Mouse (Mus musculus): Measurements from ENCODE around the gene Liph. TPM values are rescaled to one million over a fixed set of nuclear protein-coding genes. Genes with fewer than 3 reads are reported as not detected.
A peak's percentile ranks its signal among the peaks of the same experiment; 100 is the strongest.
"Not testable (repeated sequence)": the region's sequence is repeated elsewhere in the genome, so short reads cannot be mapped to it uniquely, and the experiment has no call there.

The Liph gene
- polyA plus RNA-seq, 1 experiment from 2014 or later: 30.4 TPM

DNA sequence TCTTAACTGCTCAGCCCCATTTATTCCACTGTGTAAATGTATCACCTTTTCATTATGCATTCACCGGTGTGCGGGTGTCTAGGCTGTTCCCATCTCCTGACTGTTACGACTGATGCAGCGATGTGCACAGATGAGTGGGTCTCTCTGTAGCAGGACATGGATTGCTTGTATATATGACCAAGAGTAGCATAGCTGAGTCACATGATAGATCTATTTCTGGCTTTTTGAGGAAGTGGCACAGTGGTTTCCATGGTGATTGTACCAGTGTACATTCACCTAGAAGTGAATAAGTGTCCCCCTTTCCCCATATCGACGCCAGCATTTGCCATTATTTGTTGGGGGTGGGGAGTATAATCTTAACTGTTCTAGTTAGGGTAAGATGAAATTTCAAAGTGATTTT is 82.1 kb downstream of the Liph start:
- TF ChIP-seq EP300 (IDR thresholded peaks at IDR 0.05) (no peak), CTCF (IDR thresholded peaks at IDR 0.05) (no peak)
- H3K36me3 ChIP-seq (ENCODE audit: insufficient read depth, low read length): no peaks in the 10 kb centered on the region
- no peaks in the 10 kb centered on the region for H3K27me3 ChIP-seq (replicated peaks; ENCODE audit: insufficient read depth, low read length)
- H3K4me3 ChIP-seq (ENCODE audit: low read depth, low read length): no peak overlapping the region
- H3K4me1 ChIP-seq (ENCODE audit: insufficient read depth, low read depth, low read length): no peaks in the 10 kb centered on the region
- 79% methylated on average over 6 of the region's 6 CpGs for WGBS
- H3K9ac ChIP-seq (replicated peaks; ENCODE audit: low read depth): no peak overlapping the region
- no peak overlapping the region for H3K27ac ChIP-seq (ENCODE audit: low read length)
- H3K4me2 ChIP-seq (replicated peaks; ENCODE audit: low read depth, low read length): no peak overlapping the region
- DNase-seq (ENCODE audit: low spot score): peak; percentile 13
- no peaks in the 10 kb centered on the region for H3K9me3 ChIP-seq (ENCODE audit: low read length)
- no peak for ATAC-seq

DNA sequence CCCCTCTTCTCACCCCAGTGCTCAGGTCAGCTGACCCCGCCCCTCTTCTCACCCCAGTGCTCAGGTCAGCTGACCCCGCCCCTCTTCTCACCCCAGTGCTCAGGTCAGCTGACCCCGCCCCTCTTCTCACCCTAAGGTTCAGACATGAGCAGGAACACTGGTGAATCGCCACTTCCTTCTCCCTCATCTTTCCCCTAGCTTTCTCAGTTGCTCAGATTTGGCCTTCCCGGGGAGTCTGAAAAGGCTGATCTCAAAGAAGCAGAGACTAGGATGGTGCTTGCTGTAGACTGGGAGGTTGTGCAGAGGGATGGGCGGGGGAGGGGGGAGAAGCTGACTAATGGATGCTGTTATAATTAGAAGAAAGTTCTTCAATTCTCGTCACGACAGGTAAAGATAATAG is 86.6 kb downstream of the Liph start:
- H3K4me2 ChIP-seq (replicated peaks; ENCODE audit: low read depth, low read length); H3K9me3 ChIP-seq (ENCODE audit: low read length); ATAC-seq; H3K4me1 ChIP-seq (ENCODE audit: insufficient read depth, low read depth, low read length); H3K36me3 ChIP-seq (ENCODE audit: insufficient read depth, low read length); H3K4me3 ChIP-seq (ENCODE audit: low read depth, low read length); H3K27ac ChIP-seq (ENCODE audit: low read length); H3K27me3 ChIP-seq (replicated peaks; ENCODE audit: insufficient read depth, low read length); H3K9ac ChIP-seq (replicated peaks; ENCODE audit: low read depth); DNase-seq (ENCODE audit: low spot score): not testable (repeated sequence)
- 45% methylated on average over 6 of the region's 8 CpGs for WGBS

DNA sequence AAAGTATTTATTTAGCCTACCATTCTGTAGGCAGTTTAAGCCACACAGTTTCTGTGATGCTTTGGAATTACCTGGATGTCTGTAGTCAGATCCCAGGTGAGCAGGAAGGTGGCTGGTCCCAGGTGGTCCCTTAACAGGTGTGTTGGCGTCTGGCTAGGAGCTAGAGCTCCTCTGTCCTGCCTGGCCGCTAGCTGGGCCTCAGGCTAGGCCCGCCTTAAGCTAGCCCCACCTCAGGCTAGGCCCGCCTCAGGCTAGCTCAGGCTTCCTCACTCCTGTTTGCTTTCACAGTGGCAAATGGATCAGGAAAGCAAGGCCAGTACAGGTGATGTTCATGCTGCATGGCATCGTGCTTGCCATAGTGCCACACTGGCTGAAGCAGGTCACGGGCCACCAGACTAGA is 88.6 kb downstream of the Liph start:
- 89% methylated on average over 6 of the region's 6 CpGs for whole genome bisulfite sequencing
- Histone ChIP-seq H3K27ac (ENCODE audit: low read length) (no peak overlapping the region), H3K27me3 (replicated peaks; ENCODE audit: insufficient read depth, low read length) (no peaks in the 10 kb centered on the region), H3K4me1 (ENCODE audit: insufficient read depth, low read depth, low read length) (no peaks in the 10 kb centered on the region), H3K9me3 (ENCODE audit: low read length) (no peaks in the 10 kb centered on the region), H3K9ac (replicated peaks; ENCODE audit: low read depth) (no peak overlapping the region), H3K4me2 (replicated peaks; ENCODE audit: low read depth, low read length) (no peak overlapping the region), H3K36me3 (ENCODE audit: insufficient read depth, low read length) (no peaks in the 10 kb centered on the region), H3K4me3 (ENCODE audit: low read depth, low read length) (no peak overlapping the region)
- no peak for ATAC-seq
- no peak for DNase-seq (ENCODE audit: low spot score)
- TF ChIP-seq EP300 (IDR thresholded peaks at IDR 0.05) (no peak), CTCF (IDR thresholded peaks at IDR 0.05) (no peak)

DNA sequence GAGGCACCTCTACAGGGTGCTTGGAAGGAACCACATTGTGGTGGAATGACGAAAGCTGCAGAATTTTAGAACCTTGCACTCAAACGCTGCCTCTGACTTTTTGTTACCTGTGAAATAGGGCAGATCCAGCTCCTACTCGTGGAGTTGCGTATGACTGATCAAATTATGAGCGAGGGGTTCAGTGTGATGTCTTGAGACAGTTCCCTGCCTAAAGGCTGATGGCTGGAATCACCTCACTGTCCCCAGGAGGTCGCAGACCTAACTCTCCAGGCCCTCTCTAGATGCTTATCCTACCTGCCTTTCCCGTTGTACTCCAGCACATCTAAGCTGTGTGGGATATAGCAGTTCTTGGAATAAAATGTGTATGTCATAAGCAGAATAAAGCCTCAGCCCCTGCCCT is 89.5 kb downstream of the Liph start:
- H3K4me2 ChIP-seq (replicated peaks; ENCODE audit: low read depth, low read length): no peak overlapping the region
- WGBS: 84% methylated on average over 7 of the region's 7 CpGs
- TF ChIP-seq CTCF (IDR thresholded peaks at IDR 0.05) (no peak), EP300 (IDR thresholded peaks at IDR 0.05) (no peak)
- DNase-seq (ENCODE audit: low spot score) (no peak), ATAC-seq (no peak)
- no peaks in the 10 kb centered on the region for H3K27me3 ChIP-seq (replicated peaks; ENCODE audit: insufficient read depth, low read length)
- H3K27ac ChIP-seq (ENCODE audit: low read length): no peak overlapping the region
- H3K4me3 ChIP-seq (ENCODE audit: low read depth, low read length): no peak overlapping the region
- H3K4me1 ChIP-seq (ENCODE audit: insufficient read depth, low read depth, low read length): no peaks in the 10 kb centered on the region
- no peaks in the 10 kb centered on the region for H3K36me3 ChIP-seq (ENCODE audit: insufficient read depth, low read length)
- no peaks in the 10 kb centered on the region for H3K9me3 ChIP-seq (ENCODE audit: low read length)
- H3K9ac ChIP-seq (replicated peaks; ENCODE audit: low read depth): no peak overlapping the region

DNA sequence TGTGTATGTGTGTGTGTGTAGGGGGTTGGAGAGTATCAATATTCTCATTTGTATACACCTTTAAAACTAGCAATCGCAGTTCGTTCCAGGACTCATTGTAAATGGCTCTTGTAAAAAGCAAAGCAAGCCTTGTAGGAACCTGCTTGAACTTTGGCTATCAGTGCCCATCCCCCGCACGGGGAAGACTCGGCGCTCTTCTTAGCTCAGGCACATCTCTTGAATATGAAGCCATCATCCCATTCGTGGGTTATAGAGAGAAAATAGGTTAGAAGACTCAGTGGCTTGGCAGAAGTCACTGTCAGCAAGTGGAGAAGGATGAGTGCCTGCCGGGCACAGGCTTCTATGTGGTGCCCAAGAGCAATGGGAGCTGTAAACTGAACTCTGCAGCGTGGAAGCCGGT is 90.8 kb downstream of the Liph start:
- Histone ChIP-seq H3K4me1 (ENCODE audit: insufficient read depth, low read depth, low read length) (no peaks in the 10 kb centered on the region), H3K9ac (replicated peaks; ENCODE audit: low read depth) (no peak overlapping the region), H3K27ac (ENCODE audit: low read length) (no peak overlapping the region), H3K9me3 (ENCODE audit: low read length) (no peaks in the 10 kb centered on the region), H3K4me3 (ENCODE audit: low read depth, low read length) (no peak overlapping the region), H3K4me2 (replicated peaks; ENCODE audit: low read depth, low read length) (no peak overlapping the region), H3K27me3 (replicated peaks; ENCODE audit: insufficient read depth, low read length) (no peaks in the 10 kb centered on the region), H3K36me3 (ENCODE audit: insufficient read depth, low read length) (no peaks in the 10 kb centered on the region)
- WGBS: 75% methylated on average over 10 of the region's 10 CpGs
- TF ChIP-seq CTCF (IDR thresholded peaks at IDR 0.05) (no peak), EP300 (IDR thresholded peaks at IDR 0.05) (no peak)
- no peak for DNase-seq (ENCODE audit: low spot score)
- ATAC-seq: no peak

Other genes starting within 250 kb of the Liph start
- gene Ehhadh, start 207.9 kb downstream of the Liph start, polyA plus RNA-seq (2015; fragmentation: Nextera tagmentation; extraction: Ambion mirVana): 2.0 and 2.5 TPM in 2 replicates
- 0.37 TPM in 2 replicates for gene Map3k13, start 201.3 kb downstream of the Liph start, polyA plus RNA-seq (2015; fragmentation: Nextera tagmentation; extraction: Ambion mirVana)
- 33.6 and 40.6 TPM in 2 replicates for gene Tmem41a, start 48.1 kb downstream of the Liph start, polyA plus RNA-seq (2015; fragmentation: Nextera tagmentation; extraction: Ambion mirVana)
- 29.6 and 30.2 TPM in 2 replicates for gene Senp2, start 13.8 kb upstream of the Liph start, polyA plus RNA-seq (2015; fragmentation: Nextera tagmentation; extraction: Ambion mirVana)
- gene Igf2bp2, start 167.6 kb upstream of the Liph start, polyA plus RNA-seq (2015; fragmentation: Nextera tagmentation; extraction: Ambion mirVana): 22.2 and 24.1 TPM in 2 replicates

All from lung, postnatal 0 days (tissue).